Mouse (Mus musculus) G1E-ER4 (cell line): ENCODE results near the gene Prkcq. TPM values are rescaled to one million over a fixed set of nuclear protein-coding genes. Genes with fewer than 3 reads are reported as not detected.

Experiments used
- GATA1 ChIP-seq: IDR thresholded peaks from one replicate; pipeline ENCODE4 v1.8.0; 2012; ENCODE audit warnings: low read length, inconsistent platforms
- polyA plus RNA-seq: library from polyadenylated mRNA; stranded (reverse); fragments of >175 nt; gene quantifications from 2 replicates; pipeline ENCODE4 v1.2.3, GENCODE M21; 2012

Prkcq gene
- polyA plus RNA-seq, 1 experiment, result not detected

GRCm38 (mm10) chr2:11344691-11345090, 172.8 kb downstream of the Prkcq start:
- no peak for TF ChIP-seq GATA1

GRCm38 (mm10) chr2:11347791-11348190, 175.9 kb downstream of the Prkcq start:
- TF ChIP-seq GATA1, result no peak
